In the genomic region with DNA sequence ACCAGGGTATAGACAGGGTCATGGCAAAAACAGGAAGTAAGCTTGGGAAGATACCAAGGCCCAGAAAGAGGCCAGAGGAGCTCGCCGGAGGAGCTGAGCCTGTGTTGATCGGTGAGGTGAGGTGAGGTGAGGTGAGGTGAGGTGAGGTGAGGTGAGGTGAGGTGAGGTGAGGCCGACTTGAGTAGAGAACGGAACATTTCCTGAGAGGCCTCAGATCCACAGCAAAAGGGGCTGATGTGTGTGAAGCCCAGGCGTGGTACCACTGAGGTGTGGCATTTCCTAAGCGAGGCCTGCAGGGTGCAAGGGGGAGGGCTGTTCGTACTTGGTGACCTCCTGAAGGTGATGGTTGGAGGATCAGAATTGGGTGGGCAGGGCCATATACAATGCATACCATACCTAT, we compare ENCODE assay signal across 37 mouse cellular contexts. TPM values are rescaled to one million over a fixed set of nuclear protein-coding genes. Genes with fewer than 3 reads are reported as not detected.
DNase-seq lines count a peak whose midpoint lies in the region; ATAC-seq lines count a peak whose summit lies in the region.
"Had no signal": no experiment of that assay in that cellular context is flagged by ENCODE, and none has a peak within 500 bp of the region (broad histone marks: within the 10 kb centered on the region; RNA-seq: fewer than 3 reads in every experiment).

No protein-coding gene starts in this region.

- H3K9ac ChIP-seq in liver, embryonic 15.5 days: no peak overlapping the region
- H3K9ac ChIP-seq in heart, embryonic 12.5 days: no peak overlapping the region
- H3K9ac ChIP-seq: forebrain, embryonic 12.5 days; forebrain, postnatal 0 days; hindbrain, embryonic 15.5 days; limb, embryonic 13.5 days; midbrain, embryonic 15.5 days; neural tube, embryonic 15.5 days had no signal

- peaks cover 42% of the 10 kb centered on the region; the same call in 1 of the 2 replicates for H3K9me3 ChIP-seq in liver, embryonic 15.5 days (replicated peaks)
- peaks cover 91% of the 10 kb centered on the region for H3K9me3 ChIP-seq in heart, embryonic 12.5 days (replicated peaks)

- peak; percentile 86 for DNase-seq in A20 (ENCODE audit: low read depth, low spot score)
- DNase-seq in right cerebral cortex, postnatal 25 days: no peak
- no peak for DNase-seq in layer of hippocampus, postnatal 14 days (ENCODE audit: low spot score in 2 of 2)
- DNase-seq: adrenal gland, adult 2 months; adrenal gland, postnatal 36 days; B cell, adult 2 months; cerebellum, adult 18-20 months; cerebellum, postnatal 10 days; forebrain, postnatal 0 days; gastrocnemius, postnatal 10 days; heart, postnatal 36 days; kidney, adult 9 months; kidney, postnatal 25 days; lung, adult 18-20 months; lung, postnatal 4 days; right cerebral cortex, adult 18-20 months; thymus, adult 18-20 months; thymus, postnatal 25 days had no signal

- ATAC-seq in common myeloid progenitor, adult 5-6 weeks (replicated peaks; ENCODE audit: low read depth, poor library complexity, severe bottlenecking): 0 out of 2 replicates have a peak, but pooled peaks have one; percentile 9
- ATAC-seq in liver, embryonic 15.5 days (ENCODE audit: insufficient read depth): 0 out of 2 replicates have a peak, but pooled peaks have one; percentile 1
- ATAC-seq in megakaryocyte progenitor cell, adult 5-6 weeks (replicated peaks; ENCODE audit: poor library complexity): peak; percentile 4; the same call in 1 of the 2 replicates
- ATAC-seq in heart, embryonic 12.5 days (ENCODE audit: insufficient number of reproducible peaks, low FRiP score): no peak
- ATAC-seq: forebrain, postnatal 0 days; inflammation-experienced regulatory T-cells, adult 6 months; lung, postnatal 0 days; midbrain, embryonic 15.5 days had no signal

- H3K4me2 ChIP-seq in liver, embryonic 15.5 days: no peak overlapping the region
- H3K4me2 ChIP-seq in heart, embryonic 12.5 days: no peak overlapping the region
- H3K4me2 ChIP-seq: forebrain, embryonic 12.5 days; hindbrain, embryonic 15.5 days; limb, embryonic 13.5 days; midbrain, embryonic 15.5 days; neural tube, embryonic 15.5 days had no signal

- no peaks in the 10 kb centered on the region for H3K4me1 ChIP-seq in liver, embryonic 15.5 days (replicated peaks)
- H3K4me1 ChIP-seq in heart, embryonic 12.5 days (replicated peaks): no peaks in the 10 kb centered on the region
- H3K4me1 ChIP-seq: forebrain, embryonic 12.5 days; hindbrain, embryonic 15.5 days; limb, embryonic 13.5 days; midbrain, embryonic 10.5 days; midbrain, embryonic 15.5 days; neural tube, embryonic 15.5 days had no signal

- H3K27me3 ChIP-seq in liver, embryonic 15.5 days: no peaks in the 10 kb centered on the region
- no peaks in the 10 kb centered on the region for H3K27me3 ChIP-seq in heart, embryonic 12.5 days (replicated peaks)
- H3K27me3 ChIP-seq: forebrain, embryonic 12.5 days; hindbrain, embryonic 15.5 days; limb, embryonic 13.5 days; midbrain, embryonic 15.5 days; neural tube, embryonic 15.5 days had no signal

- H3K36me3 ChIP-seq in liver, embryonic 15.5 days (replicated peaks): no peaks in the 10 kb centered on the region
- no peaks in the 10 kb centered on the region for H3K36me3 ChIP-seq in heart, embryonic 12.5 days
- H3K36me3 ChIP-seq: forebrain, embryonic 12.5 days; hindbrain, embryonic 15.5 days; limb, embryonic 13.5 days; midbrain, embryonic 10.5 days; midbrain, embryonic 15.5 days; neural tube, embryonic 15.5 days had no signal

- 59% methylated on average over 8 of the region's 8 CpGs for WGBS in liver, embryonic 15.5 days (ENCODE audit: insufficient replicate concordance)
- WGBS in heart, embryonic 12.5 days: 67% methylated on average over 8 of the region's 8 CpGs

- no peak overlapping the region for H3K4me3 ChIP-seq in liver, embryonic 15.5 days (replicated peaks)
- H3K4me3 ChIP-seq in heart, embryonic 12.5 days: no peak overlapping the region
- H3K4me3 ChIP-seq: erythroblast, embryonic 14.5 days; forebrain, embryonic 12.5 days; hindbrain, embryonic 15.5 days; limb, embryonic 13.5 days; midbrain, embryonic 10.5 days; midbrain, embryonic 15.5 days; neural tube, embryonic 15.5 days had no signal

- no peak overlapping the region for H3K27ac ChIP-seq in liver, embryonic 15.5 days (replicated peaks)
- no peak overlapping the region for H3K27ac ChIP-seq in heart, embryonic 12.5 days (ENCODE audit: poor library complexity, severe bottlenecking)
- H3K27ac ChIP-seq: forebrain, embryonic 12.5 days; hindbrain, embryonic 15.5 days; limb, embryonic 13.5 days; midbrain, embryonic 10.5 days; midbrain, embryonic 15.5 days; neural tube, embryonic 15.5 days had no signal

RNA-seq across cellular contexts. Expression of a gene that starts 24.3 kb away (rescaled TPM):
- 186 and 205 TPM in 2 replicates for total RNA-seq in common myeloid progenitor, adult 5-6 weeks (2017)
- polyA plus RNA-seq in liver, embryonic 15.5 days (2015; fragmentation: Nextera tagmentation; extraction: Ambion mirVana): 62.7 and 70.9 TPM in 2 replicates
- 104 and 106 TPM in 2 replicates for total RNA-seq in megakaryocyte progenitor cell, adult 5-6 weeks (2015)
- total RNA-seq in megakaryocyte progenitor cell, adult 5-6 weeks (2017): 156 and 189 TPM in 2 replicates
- 141 TPM in 2 replicates for polyA plus RNA-seq in heart, embryonic 12.5 days (2016; fragmentation: Nextera tagmentation; extraction: Ambion mirVana)
- total RNA-seq in layer of hippocampus, postnatal 14 days (2021): 10 to 100 TPM; 36.0 to 37.2 TPM

RNA-seq across cellular contexts. Expression of a gene that starts 24.4 kb away (rescaled TPM):
- not detected in 2 replicates for total RNA-seq in common myeloid progenitor, adult 5-6 weeks (2017)
- not detected in 2 replicates for polyA plus RNA-seq in liver, embryonic 15.5 days (2015; fragmentation: Nextera tagmentation; extraction: Ambion mirVana)
- not detected in 2 replicates for total RNA-seq in megakaryocyte progenitor cell, adult 5-6 weeks (2015)
- total RNA-seq in megakaryocyte progenitor cell, adult 5-6 weeks (2017): not detected in 2 replicates
- polyA plus RNA-seq in heart, embryonic 12.5 days (2016; fragmentation: Nextera tagmentation; extraction: Ambion mirVana): 0.05 TPM in 1 of 2 replicates, not detected in the other
- under 1 TPM; 0.25 to 0.57 TPM for total RNA-seq in layer of hippocampus, postnatal 14 days (2021)
- total RNA-seq: adrenal gland, adult 2 months; adrenal gland, postnatal 36 days; gastrocnemius, postnatal 10 days; heart, postnatal 36 days had no signal
- polyA plus RNA-seq: adrenal gland, adult 2 months; erythroblast, embryonic 14.5 days; forebrain, embryonic 12.5 days; gonadal fat pad, adult 2 months; heart, embryonic 16.5 days; inflammation-experienced regulatory T-cells, adult 6 months; limb, embryonic 13.5 days; lung, postnatal 0 days; midbrain, embryonic 10.5 days; stomach, embryonic 16.5 days had no signal

RNA-seq across cellular contexts. Expression of a gene that starts 26.3 kb away (rescaled TPM):
- total RNA-seq in common myeloid progenitor, adult 5-6 weeks (2017): 0.15 and 0.18 TPM in 2 replicates
- polyA plus RNA-seq in liver, embryonic 15.5 days (2015; fragmentation: Nextera tagmentation; extraction: Ambion mirVana): 0.28 and 0.73 TPM in 2 replicates
- 0.39 and 1.1 TPM in 2 replicates for total RNA-seq in megakaryocyte progenitor cell, adult 5-6 weeks (2015)
- total RNA-seq in megakaryocyte progenitor cell, adult 5-6 weeks (2017): 0.10 and 0.17 TPM in 2 replicates
- polyA plus RNA-seq in heart, embryonic 12.5 days (2016; fragmentation: Nextera tagmentation; extraction: Ambion mirVana): 0.56 and 0.83 TPM in 2 replicates
- total RNA-seq in layer of hippocampus, postnatal 14 days (2021): under 1 TPM; 0.12 to 0.17 TPM
- total RNA-seq: forebrain, postnatal 0 days; heart, postnatal 36 days had no signal
- polyA plus RNA-seq: cortical plate, adult 2 months; erythroblast, embryonic 14.5 days had no signal

RNA-seq across cellular contexts. Expression of a gene that starts 41.3 kb away (rescaled TPM):
- 1.4 TPM in 1 of 2 replicates, not detected in the other for total RNA-seq in common myeloid progenitor, adult 5-6 weeks (2017)
- polyA plus RNA-seq in liver, embryonic 15.5 days (2015; fragmentation: Nextera tagmentation; extraction: Ambion mirVana): 0.20 TPM in 1 of 2 replicates, not detected in the other
- total RNA-seq in megakaryocyte progenitor cell, adult 5-6 weeks (2015): 0.39 and 0.83 TPM in 2 replicates
- total RNA-seq in megakaryocyte progenitor cell, adult 5-6 weeks (2017): 0.14 and 0.83 TPM in 2 replicates
- polyA plus RNA-seq in heart, embryonic 12.5 days (2016; fragmentation: Nextera tagmentation; extraction: Ambion mirVana): 0.22 TPM in 1 of 2 replicates, not detected in the other
- total RNA-seq in layer of hippocampus, postnatal 14 days (2021): not detected
- total RNA-seq: gastrocnemius, postnatal 10 days; heart, postnatal 36 days; layer of hippocampus, adult 18-20 months; layer of hippocampus, postnatal 10 days had no signal
- polyA plus RNA-seq: erythroblast, embryonic 14.5 days; forebrain, embryonic 12.5 days; forebrain, postnatal 0 days; hindbrain, embryonic 15.5 days; inflammation-experienced regulatory T-cells, adult 6 months; midbrain, embryonic 10.5 days; midbrain, embryonic 15.5 days; neural tube, embryonic 15.5 days had no signal

RNA-seq across cellular contexts. Expression of a gene that starts 47.5 kb away (rescaled TPM):
- total RNA-seq in common myeloid progenitor, adult 5-6 weeks (2017): 1.4 and 2.3 TPM in 2 replicates
- 9.8 and 10.4 TPM in 2 replicates for polyA plus RNA-seq in liver, embryonic 15.5 days (2015; fragmentation: Nextera tagmentation; extraction: Ambion mirVana)
- 0.68 and 2.4 TPM in 2 replicates for total RNA-seq in megakaryocyte progenitor cell, adult 5-6 weeks (2015)
- 0.17 and 1.2 TPM in 2 replicates for total RNA-seq in megakaryocyte progenitor cell, adult 5-6 weeks (2017)
- 7.6 and 8.4 TPM in 2 replicates for polyA plus RNA-seq in heart, embryonic 12.5 days (2016; fragmentation: Nextera tagmentation; extraction: Ambion mirVana)
- total RNA-seq in layer of hippocampus, postnatal 14 days (2021): 1 to 10 TPM; 1.7 to 3.1 TPM
